Mouse (Mus musculus): ENCODE measurements around the gene Scube1.

DNA sequence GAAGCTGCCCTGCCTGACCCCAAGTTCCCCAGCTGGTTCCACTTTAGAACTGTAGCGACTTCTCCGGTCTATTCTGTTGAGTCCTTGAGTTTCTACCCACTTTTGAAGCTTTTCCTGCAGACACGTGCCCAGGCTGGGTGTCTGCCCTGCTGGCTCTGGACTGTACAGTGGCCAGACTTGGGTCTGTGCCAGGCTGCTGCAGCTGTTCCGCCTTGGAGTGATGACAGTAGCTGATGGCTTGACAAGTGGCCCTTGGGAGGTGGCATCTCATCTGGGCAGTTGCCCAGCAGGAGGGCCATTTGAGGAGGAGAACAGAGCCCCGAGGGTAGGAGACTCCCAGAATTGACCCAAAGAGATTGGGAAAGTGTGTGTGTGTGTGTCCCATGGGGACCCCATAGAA lies 47.6 kb upstream of the Scube1 start:
- TF ChIP-seq CTCF (IDR thresholded peaks at IDR 0.05; ENCODE audit: low read depth, low read length) (no peak), POLR2AphosphoS5 (IDR thresholded peaks at IDR 0.05; ENCODE audit: insufficient replicate concordance, low read depth, low read length) (no peak), GATA1 (IDR thresholded peaks at IDR 0.05; ENCODE audit: borderline replicate concordance, low read length) (no peak)
